Mouse (Mus musculus) bone marrow, adult 2 months (tissue): ENCODE measurements around the gene Ndufb8.

Experiments
- CTCF ChIP-seq: fragments of 200-500 bp; IDR thresholded peaks from 2 replicates; pipeline ENCODE4 v1.5.1; 2011; ENCODE audit warnings: low read length, control low read depth; ENCODE audit not compliant: control insufficient read depth, insufficient read depth
- POLR2A ChIP-seq: fragments of 200-500 bp; IDR thresholded peaks from 2 replicates; pipeline ENCODE4 v1.6.1; 2011; ENCODE audit warnings: low read depth, mild to moderate bottlenecking, control low read depth, low read length, borderline replicate concordance; ENCODE audit not compliant: control insufficient read depth

DNA sequence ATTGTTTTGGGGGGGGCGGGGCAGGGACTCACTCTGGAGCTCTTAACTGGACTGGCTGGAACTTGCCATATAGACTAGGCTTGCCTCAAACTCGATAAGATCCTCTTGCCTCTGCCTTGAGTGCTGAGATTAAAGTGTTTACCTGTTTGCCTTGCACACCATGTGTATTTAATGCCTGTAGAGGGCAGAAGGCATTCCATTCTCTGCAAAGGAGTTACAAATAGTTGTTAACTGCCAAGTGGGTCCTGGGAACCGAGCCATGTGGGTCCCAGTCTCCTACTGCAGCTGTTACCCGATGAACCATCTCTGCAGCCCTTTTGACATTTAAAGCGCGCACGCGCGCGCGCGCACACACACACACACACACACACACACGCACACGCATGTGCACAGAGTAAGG is 8.8 kb upstream of the Ndufb8 start:
- TF ChIP-seq POLR2A (no peak), CTCF (no peak)
